Mouse (Mus musculus) forebrain, embryonic 14.5 days (tissue): Measurements from ENCODE around the gene Diras1. TPM values are rescaled to one million over a fixed set of nuclear protein-coding genes. Genes with fewer than 3 reads are reported as not detected.

Experiments used
- ATAC-seq: fragments of 200-750 bp; cut with Nextera tagmentation; 2 replicates; pipeline ENCODE4 v1.8.0; 2017; ENCODE audit warnings: mild to moderate bottlenecking, moderate library complexity
- DNase-seq: peaks from one replicate; pipeline ENCODE4 v3.0.0-alpha.2; 2015; ENCODE audit warnings: low spot score
- H3K27ac ChIP-seq: fragments of 300-500 bp; sonication (generic); 2 replicates; pipeline ENCODE4 v1.5.1; 2014; ENCODE audit warnings: low read depth, mild to moderate bottlenecking, control low read depth, low read length, moderate library complexity
- H3K27me3 ChIP-seq: fragments of 300-500 bp; sonication (generic); replicated peaks from 2 replicates; pipeline ENCODE4 v1.6.1; 2014; ENCODE audit warnings: low read length, control low read depth, mixed read lengths; ENCODE audit not compliant: control insufficient read depth, insufficient read depth
- H3K36me3 ChIP-seq: fragments of 300-500 bp; sonication (generic); 2 replicates; pipeline ENCODE4 v1.6.1; 2014; ENCODE audit warnings: low read length, control low read depth; ENCODE audit not compliant: control insufficient read depth, insufficient read depth
- H3K4me1 ChIP-seq: fragments of 300-500 bp; sonication (generic); 2 replicates; pipeline ENCODE4 v1.6.1; 2014; ENCODE audit warnings: antibody characterized with exemption, low read length, control low read depth; ENCODE audit not compliant: control insufficient read depth, insufficient read depth
- H3K4me2 ChIP-seq: fragments of 300-500 bp; sonication (generic); 2 replicates; pipeline ENCODE4 v1.6.1; 2014; ENCODE audit warnings: mild to moderate bottlenecking, control low read depth, low read length
- H3K4me3 ChIP-seq: fragments of 300-500 bp; sonication (generic); 2 replicates; pipeline ENCODE4 v1.5.1; 2014; ENCODE audit warnings: low read depth, low read length, control low read depth
- H3K9ac ChIP-seq: fragments of 300-500 bp; sonication (generic); 2 replicates; pipeline ENCODE4 v1.6.1; 2014; ENCODE audit warnings: mild to moderate bottlenecking, low read length, control low read depth, moderate library complexity
- H3K9me3 ChIP-seq: fragments of 300-500 bp; sonication (generic); replicated peaks from 2 replicates; pipeline ENCODE4 v1.6.1; 2016; ENCODE audit warnings: low read length, control low read depth, mixed read lengths; ENCODE audit not compliant: control insufficient read depth
- whole genome bisulfite sequencing: fragments of 180-500 bp; shearing (Covaris S2); extraction: QIAGEN DNeasy Blood & Tissue Kit; methylation state at CpG from one replicate; pipeline ENCODE4 v1.1.7; 2014; 5-methylcytosine and 5-hydroxymethylcytosine counted together
- polyA plus RNA-seq: library from polyadenylated mRNA; unstranded; fragments of >200 nt; fragmentation: Nextera tagmentation; extraction: Ambion mirVana; gene quantifications from 2 replicates; pipeline ENCODE4 v1.2.1, GENCODE M21; 2014

The Diras1 gene
- polyA plus RNA-seq, 1 experiment from 2014 or later = 19.0 TPM

GRCm38 (mm10) chr10:80982381-80982780, 43.1 kb downstream of the Diras1 start:
- H3K4me3 ChIP-seq = no peak overlapping the region
- ATAC-seq = no peak
- H3K27me3 ChIP-seq = peaks cover 25% of the 10 kb centered on the region
- no peak for DNase-seq
- H3K27ac ChIP-seq = no peak overlapping the region
- H3K36me3 ChIP-seq = no peaks in the 10 kb centered on the region
- no peak overlapping the region for H3K9ac ChIP-seq
- H3K4me2 ChIP-seq = no peak overlapping the region
- no peaks in the 10 kb centered on the region for H3K9me3 ChIP-seq
- peaks cover 2% of the 10 kb centered on the region; the same call in 1 of the 2 replicates for H3K4me1 ChIP-seq
- WGBS = 90% methylated on average over 4 of the region's 4 CpGs

- no peak for ATAC-seq
- Histone ChIP-seq H3K4me3 (no peak overlapping the region), H3K27me3 (peaks cover 20% of the 10 kb centered on the region), H3K4me2 (no peak overlapping the region), H3K36me3 (no peaks in the 10 kb centered on the region), H3K27ac (no peak overlapping the region), H3K9me3 (no peaks in the 10 kb centered on the region), H3K9ac (no peak overlapping the region), H3K4me1 (peaks cover 2% of the 10 kb centered on the region; the same call in 1 of the 2 replicates)
- 58% methylated on average over 7 of the region's 7 CpGs for WGBS
- no peak for DNase-seq
Observed at GRCm38 (mm10) chr10:80981564-80982112, 43.8 kb downstream of the Diras1 start.

- H3K4me2 ChIP-seq = no peak overlapping the region
- H3K9me3 ChIP-seq = no peaks in the 10 kb centered on the region
- H3K36me3 ChIP-seq = no peaks in the 10 kb centered on the region
- DNase-seq (no peak), ATAC-seq (no peak)
- WGBS = 93% methylated on average over 11 of the region's 11 CpGs
- H3K27ac ChIP-seq = no peak overlapping the region
- H3K4me3 ChIP-seq = no peak overlapping the region
- no peak overlapping the region for H3K9ac ChIP-seq
- no peaks in the 10 kb centered on the region for H3K27me3 ChIP-seq
- peaks cover 3% of the 10 kb centered on the region; the same call in 1 of the 2 replicates for H3K4me1 ChIP-seq
Observed at GRCm38 (mm10) chr10:80975478-80975877, 50.0 kb downstream of the Diras1 start.

- Histone ChIP-seq H3K27ac (no peak overlapping the region), H3K27me3 (no peaks in the 10 kb centered on the region), H3K36me3 (no peaks in the 10 kb centered on the region), H3K4me1 (peaks cover 3% of the 10 kb centered on the region; the same call in 1 of the 2 replicates), H3K9me3 (no peaks in the 10 kb centered on the region), H3K4me3 (no peak overlapping the region), H3K9ac (no peak overlapping the region), H3K4me2 (no peak overlapping the region)
- ATAC-seq (no peak), DNase-seq (no peak)
- 69% methylated on average over 1 of the region's 1 CpGs for WGBS
Observed at GRCm38 (mm10) chr10:80973722-80974121, 51.7 kb downstream of the Diras1 start.

GRCm38 (mm10) chr10:80972071-80972987, 53.1 kb downstream of the Diras1 start:
- Histone ChIP-seq H3K27ac (0 out of 2 replicates have a peak overlapping the region, but pooled peaks have one; percentile 27), H3K36me3 (no peaks in the 10 kb centered on the region), H3K9me3 (no peaks in the 10 kb centered on the region), H3K4me3 (no peak overlapping the region), H3K27me3 (no peaks in the 10 kb centered on the region), H3K9ac (no peak overlapping the region), H3K4me2 (no peak overlapping the region), H3K4me1 (peaks cover 3% of the 10 kb centered on the region; the same call in 1 of the 2 replicates)
- peak; percentile 47 for DNase-seq
- ATAC-seq = peak; percentile 23; the same call in 1 of the 2 replicates
- WGBS = 55% methylated on average over 11 of the region's 11 CpGs

GRCm38 (mm10) chr10:80971533-80971932, 53.9 kb downstream of the Diras1 start:
- H3K9me3 ChIP-seq = no peaks in the 10 kb centered on the region
- no peak overlapping the region for H3K4me2 ChIP-seq
- no peak overlapping the region for H3K4me3 ChIP-seq
- no peaks in the 10 kb centered on the region for H3K36me3 ChIP-seq
- H3K9ac ChIP-seq = no peak overlapping the region
- 82% methylated on average over 15 of the region's 15 CpGs for WGBS
- H3K27ac ChIP-seq = no peak overlapping the region
- no peak for DNase-seq
- H3K4me1 ChIP-seq = peaks cover 3% of the 10 kb centered on the region; the same call in 1 of the 2 replicates
- ATAC-seq = no peak
- H3K27me3 ChIP-seq = no peaks in the 10 kb centered on the region

GRCm38 (mm10) chr10:80970159-80970558, 55.3 kb downstream of the Diras1 start:
- H3K27ac ChIP-seq = no peak overlapping the region
- H3K9me3 ChIP-seq = no peaks in the 10 kb centered on the region
- H3K36me3 ChIP-seq = no peaks in the 10 kb centered on the region
- ATAC-seq = no peak
- H3K9ac ChIP-seq = no peak overlapping the region
- H3K27me3 ChIP-seq = no peaks in the 10 kb centered on the region
- WGBS = 85% methylated on average over 8 of the region's 8 CpGs
- no peak for DNase-seq
- no peak overlapping the region for H3K4me3 ChIP-seq
- no peak overlapping the region for H3K4me2 ChIP-seq
- H3K4me1 ChIP-seq = peaks cover 3% of the 10 kb centered on the region; the same call in 1 of the 2 replicates
